Mouse (Mus musculus) cerebellum, postnatal 14 days (tissue): ENCODE measurements around the gene Frmd4a.
A peak's percentile ranks its signal among the peaks of the same experiment; 100 is the strongest.
"Not testable (repeated sequence)": the region's sequence is repeated elsewhere in the genome, so short reads cannot be mapped to it uniquely, and the experiment has no call there.

Source experiments
- DNase-seq, 2 experiments: peaks; one replicate each; pipeline ENCODE4 v3.0.0; 2021; ENCODE audit warnings: mixed read lengths in 2 of 2

Frmd4a gene

GRCm38 (mm10) chr2:4291671-4292070, 274.2 kb downstream of the Frmd4a start:
- no peak for DNase-seq

- no peak for DNase-seq
Observed at GRCm38 (mm10) chr2:4293726-4294125, 276.2 kb downstream of the Frmd4a start.

GRCm38 (mm10) chr2:4295641-4296040, 278.1 kb downstream of the Frmd4a start:
- DNase-seq, result no peak

- no peak for DNase-seq
Observed at GRCm38 (mm10) chr2:4296881-4297280, 279.4 kb downstream of the Frmd4a start.

GRCm38 (mm10) chr2:4298325-4299215, 281.1 kb downstream of the Frmd4a start:
- no peak for DNase-seq

- DNase-seq, result no peak
Observed at GRCm38 (mm10) chr2:4299593-4299992, 282.1 kb downstream of the Frmd4a start.

- peak in 1 of 2 experiments; percentile 10 for DNase-seq
Observed at GRCm38 (mm10) chr2:4300383-4300811, 282.9 kb downstream of the Frmd4a start.

- peak; percentile 9 to 20 for DNase-seq
Observed at GRCm38 (mm10) chr2:4300816-4301215, 283.3 kb downstream of the Frmd4a start.

- no peak for DNase-seq
Observed at GRCm38 (mm10) chr2:4301256-4301655, 283.7 kb downstream of the Frmd4a start.

GRCm38 (mm10) chr2:4301692-4302091, 284.2 kb downstream of the Frmd4a start:
- DNase-seq, result no peak

GRCm38 (mm10) chr2:4302119-4302518, 284.6 kb downstream of the Frmd4a start:
- no peak for DNase-seq

GRCm38 (mm10) chr2:4307076-4307475, 289.6 kb downstream of the Frmd4a start:
- no peak for DNase-seq

GRCm38 (mm10) chr2:4314545-4314944, 297.0 kb downstream of the Frmd4a start:
- DNase-seq, result no peak

GRCm38 (mm10) chr2:4316589-4316988, 299.1 kb downstream of the Frmd4a start:
- peak; percentile 36 to 56 for DNase-seq

GRCm38 (mm10) chr2:4318134-4318533, 300.6 kb downstream of the Frmd4a start:
- no peak for DNase-seq

GRCm38 (mm10) chr2:4326241-4327010, 308.9 kb downstream of the Frmd4a start:
- no peak for DNase-seq

- no peak for DNase-seq
Observed at GRCm38 (mm10) chr2:4327011-4327340, 309.5 kb downstream of the Frmd4a start.

- no peak for DNase-seq
Observed at GRCm38 (mm10) chr2:4332441-4332840, 314.9 kb downstream of the Frmd4a start.

- DNase-seq, result peak; percentile 28 to 47
Observed at GRCm38 (mm10) chr2:4334201-4334600, 316.7 kb downstream of the Frmd4a start.

GRCm38 (mm10) chr2:4334936-4335335, 317.4 kb downstream of the Frmd4a start:
- no peak for DNase-seq

GRCm38 (mm10) chr2:4335881-4336280, 318.4 kb downstream of the Frmd4a start:
- DNase-seq, result peak; percentile 27 to 28

- DNase-seq, result not testable (repeated sequence)
Observed at GRCm38 (mm10) chr2:4338290-4338689, 320.8 kb downstream of the Frmd4a start.

- DNase-seq, result no peak
Observed at GRCm38 (mm10) chr2:4339128-4339527, 321.6 kb downstream of the Frmd4a start.
